Mouse (Mus musculus) embryo, embryonic 11.5 days (tissue): ENCODE measurements around the gene Rbms3.

Source experiments
- DNase-seq: peaks from one replicate; pipeline ENCODE4 v3.0.0-alpha.2; 2012; ENCODE audit warnings: low read depth, low spot score

Rbms3 gene

DNA sequence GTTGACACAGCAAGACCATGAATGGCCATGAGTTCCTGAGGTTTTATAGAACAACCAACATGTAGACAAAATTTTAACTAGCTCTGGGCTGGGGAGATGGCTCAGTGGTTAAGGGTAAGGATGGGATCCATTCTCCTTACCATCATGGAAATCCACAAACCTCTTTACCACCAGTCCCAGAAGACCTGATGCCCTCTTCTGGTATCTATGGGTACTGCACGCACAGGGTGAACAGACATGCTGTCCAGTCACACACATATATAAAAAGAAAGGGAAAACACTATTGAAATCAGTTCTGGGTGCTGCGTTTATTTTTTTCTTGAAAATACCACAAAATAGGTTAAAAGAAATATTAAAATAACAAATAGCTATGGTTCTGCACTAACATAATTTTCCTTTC, 577.8 kb downstream of the Rbms3 start:
- no peak for DNase-seq

DNA sequence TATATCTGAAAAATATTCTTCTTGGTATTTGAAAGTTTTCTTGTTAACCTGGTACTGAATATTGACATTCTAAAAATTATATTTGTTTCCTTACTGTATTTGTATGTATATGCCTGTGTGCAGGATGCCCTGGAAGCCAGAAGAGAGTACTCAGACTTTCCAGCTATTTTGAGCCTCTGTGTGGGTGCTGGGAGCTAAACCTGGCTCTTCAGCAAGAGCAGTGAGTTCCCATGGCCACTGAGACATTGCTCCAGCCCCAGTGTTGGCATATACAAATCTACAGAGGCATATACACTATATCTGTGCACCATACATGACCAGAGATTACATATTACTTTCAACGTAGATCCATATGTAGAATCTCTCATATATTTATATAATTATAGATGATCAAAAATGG, 581.1 kb downstream of the Rbms3 start:
- no peak for DNase-seq

DNA sequence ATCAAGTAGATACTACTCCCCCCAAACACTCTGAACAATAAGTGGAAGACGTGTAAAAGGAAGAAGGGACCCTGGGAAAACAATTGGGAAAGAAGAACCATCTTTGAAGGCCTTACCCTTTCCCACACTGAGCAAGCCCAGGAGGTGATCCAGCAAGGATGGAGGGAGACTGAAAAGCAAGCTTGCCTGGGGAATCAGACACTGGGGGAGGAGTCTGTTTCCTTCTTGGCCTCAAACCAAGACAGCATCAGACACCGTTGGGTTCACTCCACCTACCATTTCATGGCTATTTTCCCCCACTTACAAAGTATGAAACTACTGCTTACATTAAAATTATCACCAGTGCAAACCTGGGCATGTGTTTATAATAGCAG, 587.7 kb downstream of the Rbms3 start:
- DNase-seq = no peak

- no peak for DNase-seq
Measured at GRCm38 (mm10) chr9:117041291-117041992, 588.3 kb downstream of the Rbms3 start.

GRCm38 (mm10) chr9:117039941-117040453, 589.7 kb downstream of the Rbms3 start:
- DNase-seq = no peak

DNA sequence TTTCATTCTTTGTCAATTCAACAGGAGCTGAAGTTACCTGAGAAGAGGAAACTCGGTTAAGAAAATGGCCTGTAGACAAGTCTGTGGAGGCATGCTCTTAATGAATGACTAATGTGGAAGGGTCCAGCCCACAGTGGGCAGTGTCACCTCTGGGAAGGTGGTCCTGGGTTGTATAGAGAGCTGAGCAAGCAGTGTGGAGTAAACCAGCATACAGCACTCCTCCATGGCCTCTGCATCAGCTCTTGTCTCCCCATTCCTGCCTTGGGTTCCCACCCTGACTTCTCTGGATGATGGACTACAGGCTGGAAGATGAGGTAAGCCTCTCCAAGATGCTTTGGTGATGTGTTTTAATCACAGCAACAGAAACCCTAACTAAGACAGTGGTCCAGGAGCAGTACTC, 597.0 kb downstream of the Rbms3 start:
- no peak for DNase-seq

- DNase-seq = no peak
Measured at GRCm38 (mm10) chr9:117031237-117031636, 598.5 kb downstream of the Rbms3 start.

GRCm38 (mm10) chr9:117030837-117031236, 598.9 kb downstream of the Rbms3 start:
- peak; percentile 17 for DNase-seq

DNA sequence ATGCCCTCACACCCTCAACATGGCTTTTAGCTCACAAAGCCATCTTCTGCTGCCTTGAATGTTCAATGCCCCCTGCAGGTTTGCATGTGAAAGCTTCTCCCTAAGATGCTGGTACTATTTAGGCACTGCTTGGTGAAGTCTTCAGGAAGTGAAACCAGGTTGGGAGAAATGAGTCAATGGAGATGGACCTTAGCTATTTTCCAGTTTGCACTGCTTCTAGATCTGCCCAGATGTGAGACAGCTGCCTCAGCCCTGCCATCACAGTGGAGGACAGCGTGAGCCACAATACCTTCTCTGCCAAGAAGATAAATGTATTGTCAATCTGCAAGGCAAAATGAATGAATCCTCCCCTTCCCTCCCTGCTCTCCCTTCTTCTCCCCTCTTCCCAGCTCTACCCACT, 599.8 kb downstream of the Rbms3 start:
- no peak for DNase-seq

DNA sequence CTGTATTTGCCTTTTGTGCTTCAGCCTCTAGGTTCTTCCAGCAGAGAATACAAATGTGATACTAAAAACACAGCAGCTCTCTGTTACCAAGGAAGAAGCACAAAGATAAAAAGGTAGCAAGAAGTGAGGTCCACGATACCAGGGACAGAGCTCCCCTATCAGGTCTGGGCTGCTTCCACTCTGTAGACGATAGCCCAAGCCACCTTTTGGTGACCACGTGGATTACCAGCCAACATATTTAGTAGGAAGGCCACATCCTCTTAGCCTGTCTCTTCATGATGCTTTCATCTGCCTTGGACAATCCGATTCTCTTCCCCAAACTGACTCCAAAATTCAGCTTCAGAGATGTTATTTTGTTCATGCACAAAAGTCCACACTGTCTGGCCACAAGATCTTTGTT, 601.1 kb downstream of the Rbms3 start:
- no peak for DNase-seq

- DNase-seq = no peak
Measured at GRCm38 (mm10) chr9:117022086-117022485, 607.6 kb downstream of the Rbms3 start.

- no peak for DNase-seq
Measured at GRCm38 (mm10) chr9:117021506-117021905, 608.2 kb downstream of the Rbms3 start.

DNA sequence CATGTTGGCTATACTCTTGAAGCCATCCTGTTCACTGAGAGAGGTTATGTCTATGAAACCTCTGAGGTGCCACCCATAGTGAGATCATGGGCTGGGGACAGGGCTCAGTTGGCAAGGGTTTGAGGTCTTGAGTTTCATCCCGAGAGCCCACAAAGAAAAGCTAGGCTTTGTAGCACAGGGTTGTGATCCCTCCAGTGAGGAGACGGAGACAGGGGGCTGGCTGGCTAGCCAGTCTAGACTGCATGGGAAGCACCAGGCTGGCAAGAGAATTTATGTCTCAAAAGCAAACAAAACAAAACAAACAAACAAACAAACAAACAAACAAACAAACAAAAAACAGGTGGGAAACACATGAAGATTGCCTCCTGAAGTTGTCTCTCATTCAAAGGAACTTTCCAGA, 609.5 kb downstream of the Rbms3 start:
- no peak for DNase-seq

DNA sequence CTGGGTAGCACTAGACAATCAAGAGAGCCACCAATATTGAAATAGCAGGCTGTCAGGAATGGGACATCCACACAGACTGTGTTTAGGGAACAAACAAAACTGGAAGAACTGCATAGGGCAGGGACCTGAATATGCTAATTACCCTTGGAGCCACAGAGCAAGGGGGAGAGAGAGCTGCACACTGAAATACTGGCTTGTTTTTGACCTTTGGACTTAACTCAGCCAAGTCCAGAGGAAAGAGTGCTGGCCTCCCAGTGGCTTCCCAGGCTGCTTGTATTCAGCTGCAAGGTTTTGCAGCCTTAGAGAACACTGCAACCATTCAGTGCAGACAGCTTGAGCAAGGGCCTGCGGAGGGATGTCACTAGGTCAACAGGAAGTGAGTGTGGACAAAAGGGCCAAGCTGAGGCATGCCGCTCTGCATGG, 611.0 kb downstream of the Rbms3 start:
- no peak for DNase-seq

GRCm38 (mm10) chr9:117018301-117018700, 611.4 kb downstream of the Rbms3 start:
- no peak for DNase-seq

GRCm38 (mm10) chr9:117016605-117017319, 613.0 kb downstream of the Rbms3 start:
- DNase-seq = no peak

DNA sequence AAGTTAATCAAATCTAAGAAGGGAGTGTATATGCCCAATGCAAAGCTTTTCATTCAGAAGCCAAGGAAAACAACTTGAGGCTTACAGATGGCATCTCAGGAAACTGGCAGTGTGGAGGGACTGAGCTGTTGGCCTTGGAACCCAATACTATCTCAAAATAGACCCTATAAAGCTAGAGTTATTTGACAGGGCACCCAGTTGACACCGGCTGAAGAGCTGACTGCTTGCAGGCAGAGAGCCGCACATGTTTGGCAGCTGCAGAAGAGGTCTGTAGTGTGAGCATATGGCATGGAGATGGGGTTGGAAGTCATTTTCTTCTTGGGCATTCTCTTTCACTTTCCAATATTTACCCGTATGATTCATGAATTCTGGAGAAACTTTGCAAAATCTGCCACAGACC, 616.3 kb downstream of the Rbms3 start:
- DNase-seq = no peak

DNA sequence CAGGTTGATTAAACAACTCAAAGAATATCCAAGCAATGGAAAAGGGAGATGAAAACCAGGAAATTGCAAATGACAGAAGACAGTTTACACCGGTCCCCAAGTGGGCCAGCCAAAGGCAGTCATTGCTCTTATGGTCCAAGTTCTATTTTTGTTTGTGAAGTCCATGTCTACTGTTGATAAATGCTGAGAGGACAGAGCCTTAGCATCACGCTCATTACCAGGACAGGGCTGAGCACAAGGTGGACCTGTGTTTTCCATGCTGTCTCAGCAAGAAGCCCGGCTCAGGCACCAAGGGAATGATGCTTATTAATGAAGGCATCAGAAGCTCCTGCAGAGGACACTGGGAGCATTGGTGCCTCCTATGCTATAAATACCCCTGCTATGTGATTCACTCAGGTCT, 618.9 kb downstream of the Rbms3 start:
- no peak for DNase-seq

DNA sequence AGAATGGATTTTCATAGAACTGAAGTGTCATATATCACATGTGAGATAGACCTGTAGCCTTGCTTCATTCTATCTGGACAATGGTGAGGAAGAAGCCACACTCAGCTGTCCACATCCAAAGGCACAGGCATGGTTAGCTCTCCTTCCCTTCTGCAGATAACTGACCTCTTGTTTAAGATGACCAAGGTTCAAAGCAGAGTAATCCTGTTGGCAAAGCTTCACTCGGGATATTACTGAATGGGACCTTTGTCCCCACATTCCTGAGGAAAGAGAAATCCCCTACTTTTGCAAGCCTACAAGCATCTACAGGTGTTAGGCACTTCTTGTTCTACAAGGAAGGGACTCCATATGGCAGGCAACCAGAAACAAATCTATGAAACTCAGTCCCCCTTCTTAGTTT, 621.5 kb downstream of the Rbms3 start:
- no peak for DNase-seq

DNA sequence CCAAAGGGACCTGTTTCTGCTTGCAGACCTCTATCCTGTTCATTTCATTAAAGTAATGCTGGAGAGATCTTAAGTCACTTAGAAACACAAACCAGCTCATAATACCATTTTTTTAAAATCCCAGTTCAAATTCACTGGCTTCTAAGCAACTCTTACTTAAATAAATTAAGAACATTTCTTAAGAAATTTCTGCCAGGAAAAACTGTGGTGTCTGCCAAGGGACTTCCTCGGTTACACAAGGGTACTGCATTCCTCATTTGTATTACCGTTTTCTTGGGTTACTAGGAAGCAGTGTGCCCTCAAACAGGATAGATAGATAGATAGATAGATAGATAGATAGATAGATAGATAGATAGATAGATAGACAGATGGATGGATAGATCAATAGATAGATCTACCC, 627.6 kb downstream of the Rbms3 start:
- DNase-seq = no peak

DNA sequence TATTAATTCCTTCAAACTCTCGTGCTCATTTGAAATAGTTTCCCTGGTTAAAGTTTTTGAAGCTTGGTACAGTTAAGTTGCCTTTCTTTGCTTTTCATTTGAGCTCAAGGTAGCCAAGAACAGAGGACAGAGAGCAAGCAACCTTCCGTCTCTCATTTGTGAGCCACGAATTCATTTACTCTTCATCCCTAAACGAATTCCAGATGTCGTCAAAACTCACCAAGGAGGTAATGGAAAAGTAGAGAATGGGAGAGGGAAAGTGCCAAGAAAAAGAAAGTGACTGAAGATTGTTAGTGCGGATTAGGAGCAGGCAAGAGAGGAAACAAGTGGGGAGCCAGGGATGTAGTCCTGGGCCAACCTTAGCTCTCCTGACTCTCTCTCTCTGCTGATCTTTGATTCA, 630.5 kb downstream of the Rbms3 start:
- no peak for DNase-seq

DNA sequence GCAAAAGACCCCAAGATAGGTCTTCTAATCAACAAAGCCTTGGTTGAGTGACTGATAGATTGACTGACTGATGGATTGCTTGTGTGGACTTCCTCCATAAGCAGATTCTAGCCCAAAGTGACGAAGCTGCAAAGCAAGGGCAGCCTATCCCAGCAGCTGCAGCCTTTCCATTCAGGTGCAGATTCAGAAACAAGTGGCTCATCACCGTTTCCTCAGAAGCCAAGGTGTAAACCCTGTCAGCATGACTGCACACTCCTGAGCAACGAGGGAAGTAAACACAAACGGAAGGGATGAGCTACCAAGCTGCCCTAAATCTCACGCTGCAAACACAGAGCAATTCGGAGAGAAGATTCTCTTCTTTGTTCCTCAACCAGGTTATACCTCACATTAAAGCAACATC, 639.4 kb downstream of the Rbms3 start:
- no peak for DNase-seq

DNA sequence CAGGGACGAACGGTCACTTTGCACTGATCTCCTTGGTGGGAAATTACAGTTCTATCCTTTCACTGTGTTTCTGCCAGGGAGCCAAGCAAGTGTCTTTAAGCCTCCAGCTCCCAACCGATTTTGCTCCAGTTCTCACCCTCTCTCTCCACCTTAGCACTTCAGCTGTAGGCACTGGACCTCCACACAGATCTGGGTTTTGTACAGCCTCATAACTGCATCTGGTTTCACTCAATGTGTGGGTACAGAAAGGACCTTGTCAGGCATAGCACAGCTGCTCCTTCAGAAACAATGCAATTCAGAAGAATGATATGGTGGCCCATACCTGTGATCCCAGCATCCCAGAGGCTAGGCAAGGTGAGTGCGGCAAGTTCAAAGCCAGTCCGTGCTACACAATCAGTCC, 648.9 kb downstream of the Rbms3 start:
- no peak for DNase-seq
